Mouse (Mus musculus) monocyte, adult 59 days (primary cell): ENCODE results near the gene Otop1. TPM values are rescaled to one million over a fixed set of nuclear protein-coding genes. Genes with fewer than 3 reads are reported as not detected.

Experiments used
- total RNA-seq, 2 experiments: library from RNA; stranded (reverse); gene quantifications; one replicate each; pipeline ENCODE4 v1.2.4; 2023

The Otop1 gene
- total RNA-seq = not detected

GRCm38 (mm10) chr5:38275771-38276170, at the start of gene Otop1:
Gene Otop1 (plus strand): TSS chr5:38275972.

GRCm38 (mm10) chr5:38260107-38260682, 15.6 kb upstream of the Otop1 start, which contains the start of gene Tmem128:
Gene Tmem128 (plus strand): TSS chr5:38260185.

GRCm38 (mm10) chr5:38318966-38319786, 43.4 kb downstream of the Otop1 start, which contains the start of gene Drd5:
Gene Drd5 (plus strand): TSS chr5:38319367.

Other genes with a start within 250 kb of the Otop1 start
- 10 to 100 TPM; 29.6 to 33.2 TPM for gene Stx18, start 237.2 kb upstream of the Otop1 start, total RNA-seq
- not detected for gene Nsg1, start 116.1 kb upstream of the Otop1 start, total RNA-seq
- gene Zbtb49, start 55.5 kb upstream of the Otop1 start, total RNA-seq = 10 to 100 TPM in 1 of 2 experiments, 1 to 10 TPM in 1; 6.6 to 11.5 TPM
- 10 to 100 TPM; 13.5 to 16.7 TPM for gene Lyar, start 55.5 kb upstream of the Otop1 start, total RNA-seq
- 10 to 100 TPM; 68.6 to 71.7 TPM for gene Tmem128, start 15.8 kb upstream of the Otop1 start, total RNA-seq
- gene Drd5, start 43.4 kb downstream of the Otop1 start, total RNA-seq = not detected
- 10 to 100 TPM; 33.5 to 34.4 TPM for gene Slc2a9, start 227.2 kb downstream of the Otop1 start, total RNA-seq